Mouse (Mus musculus) hindbrain, embryonic 12.5 days (tissue): ENCODE results near the gene Nmt1. TPM values are rescaled to one million over a fixed set of nuclear protein-coding genes. Genes with fewer than 3 reads are reported as not detected.

Experiments
- ATAC-seq: fragments of 200-750 bp; cut with Nextera tagmentation; 2 replicates; pipeline ENCODE4 v1.8.0; 2017; ENCODE audit warnings: moderate TSS enrichment; ENCODE audit not compliant: low FRiP score
- H3K27ac ChIP-seq: fragments of 300-500 bp; sonication (generic); 2 replicates; pipeline ENCODE4 v1.5.1; 2016; ENCODE audit warnings: mild to moderate bottlenecking
- H3K27me3 ChIP-seq: fragments of 300-500 bp; sonication (generic); 2 replicates; pipeline ENCODE4 v1.6.1; 2016; ENCODE audit warnings: mild to moderate bottlenecking
- H3K36me3 ChIP-seq: fragments of 300-500 bp; sonication (generic); 2 replicates; pipeline ENCODE4 v1.6.1; 2016; ENCODE audit warnings: mild to moderate bottlenecking
- H3K4me1 ChIP-seq: fragments of 300-500 bp; sonication (generic); 2 replicates; pipeline ENCODE4 v1.6.1; 2016
- H3K4me2 ChIP-seq: fragments of 300-500 bp; sonication (generic); replicated peaks from 2 replicates; pipeline ENCODE4 v1.6.1; 2016; ENCODE audit warnings: mild to moderate bottlenecking
- H3K4me3 ChIP-seq: fragments of 300-500 bp; sonication (generic); 2 replicates; pipeline ENCODE4 v1.5.1; 2016; ENCODE audit warnings: mild to moderate bottlenecking
- H3K9ac ChIP-seq: fragments of 300-500 bp; sonication (generic); 2 replicates; pipeline ENCODE4 v1.6.1; 2016; ENCODE audit warnings: mild to moderate bottlenecking, moderate library complexity
- H3K9me3 ChIP-seq: fragments of 300-500 bp; sonication (generic); replicated peaks from 2 replicates; pipeline ENCODE4 v1.6.1; 2016; ENCODE audit warnings: mild to moderate bottlenecking
- WGBS: fragments of 180-500 bp; shearing (Covaris S2); methylation state at CpG from one replicate; pipeline ENCODE4 v1.1.7; 2016; 5-methylcytosine and 5-hydroxymethylcytosine counted together
- polyA plus RNA-seq: library from polyadenylated mRNA; unstranded; fragments of >200 nt; fragmentation: Nextera tagmentation; extraction: Ambion mirVana; gene quantifications from 2 replicates; pipeline ENCODE4 v1.2.1, GENCODE M21; 2016

Gene Nmt1
- polyA plus RNA-seq, 1 experiment from 2014 or later, result 40.3 TPM

DNA sequence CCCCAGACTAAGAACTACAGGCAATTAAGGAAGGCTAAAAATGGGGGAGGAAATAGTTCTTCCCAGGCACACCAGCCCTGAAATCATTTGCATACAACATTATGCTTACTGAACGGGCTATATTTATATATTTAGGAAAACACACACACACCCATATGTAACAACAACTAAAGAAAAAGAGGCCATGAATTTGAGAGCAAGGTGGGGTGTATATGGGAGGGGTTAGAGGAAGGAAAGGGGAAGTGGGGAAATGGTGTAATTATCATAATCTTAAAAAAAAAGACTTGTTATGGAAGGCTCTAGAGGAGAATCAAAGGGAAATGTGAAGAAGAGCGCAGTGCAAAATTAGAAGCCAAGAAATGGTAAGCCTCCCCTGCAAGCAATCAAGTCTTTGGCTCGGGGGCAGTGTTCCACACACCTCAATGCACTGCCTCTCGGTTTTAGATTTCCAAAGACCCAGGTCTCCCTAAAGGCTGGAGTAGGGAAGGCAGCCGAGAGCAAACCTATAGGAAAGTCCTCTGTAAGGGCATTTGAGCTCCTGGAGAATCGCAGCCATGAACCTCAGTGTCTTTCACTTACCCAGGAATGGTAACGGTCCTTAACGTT, 317 bp upstream of the Nmt1 start:
- peak overlapping the region; percentile 73 for H3K4me3 ChIP-seq
- H3K9me3 ChIP-seq, result no peaks in the 10 kb centered on the region
- H3K9ac ChIP-seq, result peak overlapping the region; percentile 64
- H3K36me3 ChIP-seq, result no peaks in the 10 kb centered on the region
- 17% methylated on average over 8 of the region's 8 CpGs for WGBS
- peak; percentile 26; the same call in 1 of the 2 replicates for ATAC-seq
- peaks cover 27% of the 10 kb centered on the region for H3K4me1 ChIP-seq
- peak overlapping the region; percentile 62 for H3K27ac ChIP-seq
- H3K27me3 ChIP-seq, result no peaks in the 10 kb centered on the region
- H3K4me2 ChIP-seq, result peak overlapping the region; percentile 69

DNA sequence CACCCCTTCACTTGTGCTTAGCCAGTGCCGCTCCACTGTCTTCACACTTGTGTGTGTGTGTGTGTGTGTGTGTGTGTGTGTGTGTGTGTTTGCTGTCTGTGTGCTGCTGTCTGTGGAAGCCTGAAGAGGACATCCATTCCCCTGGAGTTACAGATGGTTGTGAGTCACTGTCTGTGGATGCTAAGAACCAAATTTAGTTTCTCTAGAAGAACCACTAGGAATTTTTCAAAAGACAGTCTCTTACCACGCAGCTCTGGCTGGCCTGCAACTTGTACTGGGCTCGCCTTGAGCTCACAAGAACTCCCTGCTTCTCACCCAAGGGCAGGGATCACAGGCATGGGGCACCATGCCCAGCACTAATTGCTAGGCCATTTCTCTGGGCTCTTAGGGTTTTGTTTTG, 5.0 kb downstream of the Nmt1 start:
- no peak for ATAC-seq
- WGBS, result 97% methylated on average over 3 of the region's 3 CpGs

GRCm38 (mm10) chr11:103035007-103035406, 7.0 kb downstream of the Nmt1 start:
- H3K4me1 ChIP-seq, result peaks cover 6% of the 10 kb centered on the region; the same call in 1 of the 2 replicates
- H3K4me3 ChIP-seq, result no peak overlapping the region
- no peaks in the 10 kb centered on the region for H3K27me3 ChIP-seq
- no peak overlapping the region for H3K4me2 ChIP-seq
- no peak for ATAC-seq
- H3K9me3 ChIP-seq, result no peaks in the 10 kb centered on the region
- H3K36me3 ChIP-seq, result peaks cover 11% of the 10 kb centered on the region; the same call in 1 of the 2 replicates
- 88% methylated on average over 6 of the region's 6 CpGs for WGBS
- no peak overlapping the region for H3K9ac ChIP-seq
- no peak overlapping the region for H3K27ac ChIP-seq

More for the DNA sequence above, 5.0 kb downstream of the Nmt1 start:
- H3K9me3 ChIP-seq, result no peaks in the 10 kb centered on the region
- no peak overlapping the region for H3K27ac ChIP-seq
- peaks cover 16% of the 10 kb centered on the region for H3K4me1 ChIP-seq
- H3K27me3 ChIP-seq, result no peaks in the 10 kb centered on the region
- no peak overlapping the region for H3K9ac ChIP-seq
- peaks cover 2% of the 10 kb centered on the region; the same call in 1 of the 2 replicates for H3K36me3 ChIP-seq
- H3K4me2 ChIP-seq, result no peak overlapping the region
- H3K4me3 ChIP-seq, result no peak overlapping the region

GRCm38 (mm10) chr11:103036881-103037465, 9.0 kb downstream of the Nmt1 start:
- Histone ChIP-seq H3K4me2 (no peak overlapping the region), H3K27me3 (no peaks in the 10 kb centered on the region), H3K36me3 (peaks cover 11% of the 10 kb centered on the region; the same call in 1 of the 2 replicates), H3K9me3 (no peaks in the 10 kb centered on the region), H3K9ac (no peak overlapping the region), H3K27ac (no peak overlapping the region), H3K4me3 (no peak overlapping the region), H3K4me1 (no peaks in the 10 kb centered on the region)
- 88% methylated on average over 8 of the region's 8 CpGs for WGBS
- ATAC-seq, result no peak

GRCm38 (mm10) chr11:103038037-103038436, 10.0 kb downstream of the Nmt1 start:
- Histone ChIP-seq H3K4me2 (no peak overlapping the region), H3K36me3 (peaks cover 13% of the 10 kb centered on the region), H3K4me1 (no peaks in the 10 kb centered on the region), H3K9ac (no peak overlapping the region), H3K27ac (no peak overlapping the region), H3K4me3 (no peak overlapping the region), H3K27me3 (no peaks in the 10 kb centered on the region), H3K9me3 (no peaks in the 10 kb centered on the region)
- 89% methylated on average over 6 of the region's 6 CpGs for WGBS
- no peak for ATAC-seq

DNA sequence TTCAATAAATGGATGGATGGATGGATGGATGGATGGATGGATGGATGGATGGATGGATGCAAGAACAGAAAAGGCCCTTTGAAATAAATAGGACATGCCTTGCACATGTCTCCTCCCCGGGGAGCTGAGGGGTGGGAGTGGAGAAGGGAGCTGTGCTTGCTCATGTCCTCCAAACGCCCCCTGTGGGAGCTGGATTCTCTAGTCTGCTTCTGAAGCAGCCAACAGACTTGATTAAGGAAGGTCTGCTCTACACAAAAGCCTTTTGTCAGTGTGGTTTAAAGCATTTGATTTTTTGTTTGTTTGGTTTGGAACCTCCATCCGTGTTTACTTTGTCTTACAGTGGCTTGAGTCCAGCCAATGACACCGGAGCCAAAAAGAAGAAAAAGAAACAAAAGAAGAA, 14.8 kb downstream of the Nmt1 start:
- no peak for ATAC-seq
- peaks cover 53% of the 10 kb centered on the region for H3K36me3 ChIP-seq

DNA sequence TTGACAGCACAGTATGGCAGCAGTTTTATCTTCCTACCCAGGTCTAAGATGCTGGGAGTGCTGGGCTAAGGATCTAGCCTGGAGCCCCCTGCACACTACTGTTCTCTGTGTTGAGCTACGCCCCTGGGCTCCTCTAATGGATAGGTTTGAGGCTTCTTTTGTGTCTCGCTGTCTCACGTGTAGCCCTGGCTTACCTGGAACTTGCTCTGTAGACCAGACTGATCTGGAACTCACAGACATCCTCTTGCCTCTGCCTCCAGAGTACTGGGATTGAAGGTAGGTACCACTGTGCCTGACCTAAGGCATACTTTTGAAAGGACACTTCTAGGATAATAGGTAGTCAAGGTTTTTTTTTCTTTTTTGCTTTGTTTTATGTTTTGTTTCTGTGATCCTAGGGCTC, 16.0 kb downstream of the Nmt1 start:
- WGBS, result 100% methylated on average over 3 of the region's 3 CpGs
- no peaks in the 10 kb centered on the region for H3K27me3 ChIP-seq
- H3K9ac ChIP-seq, result no peak overlapping the region
- no peak overlapping the region for H3K4me3 ChIP-seq
- peaks cover 48% of the 10 kb centered on the region for H3K36me3 ChIP-seq
- no peak overlapping the region for H3K27ac ChIP-seq
- no peaks in the 10 kb centered on the region for H3K9me3 ChIP-seq
- H3K4me2 ChIP-seq, result no peak overlapping the region
- ATAC-seq, result no peak
- no peaks in the 10 kb centered on the region for H3K4me1 ChIP-seq

More for the DNA sequence above, 14.8 kb downstream of the Nmt1 start:
- Histone ChIP-seq H3K9me3 (no peaks in the 10 kb centered on the region), H3K27ac (no peak overlapping the region), H3K4me1 (no peaks in the 10 kb centered on the region), H3K4me3 (no peak overlapping the region), H3K4me2 (no peak overlapping the region), H3K9ac (no peak overlapping the region), H3K27me3 (no peaks in the 10 kb centered on the region)
- WGBS, result 83% methylated on average over 4 of the region's 4 CpGs

GRCm38 (mm10) chr11:103046286-103046685, 18.3 kb downstream of the Nmt1 start:
- 46% methylated on average over 8 of the region's 8 CpGs for WGBS
- Histone ChIP-seq H3K27me3 (no peaks in the 10 kb centered on the region), H3K36me3 (peaks cover 56% of the 10 kb centered on the region)

GRCm38 (mm10) chr11:103049611-103050010, 21.6 kb downstream of the Nmt1 start:
- no peak overlapping the region for H3K4me3 ChIP-seq
- H3K4me2 ChIP-seq, result no peak overlapping the region
- no peak overlapping the region for H3K27ac ChIP-seq
- peaks cover 67% of the 10 kb centered on the region for H3K36me3 ChIP-seq
- no peak overlapping the region for H3K9ac ChIP-seq
- no peaks in the 10 kb centered on the region for H3K4me1 ChIP-seq
- H3K9me3 ChIP-seq, result no peaks in the 10 kb centered on the region
- no peaks in the 10 kb centered on the region for H3K27me3 ChIP-seq
- 93% methylated on average over 5 of the region's 5 CpGs for WGBS
- ATAC-seq, result no peak

More at GRCm38 (mm10) chr11:103046286-103046685, 18.3 kb downstream of the Nmt1 start:
- Histone ChIP-seq H3K27ac (no peak overlapping the region), H3K4me1 (no peaks in the 10 kb centered on the region), H3K4me3 (no peak overlapping the region), H3K4me2 (no peak overlapping the region), H3K9ac (no peak overlapping the region), H3K9me3 (no peaks in the 10 kb centered on the region)
- no peak for ATAC-seq

DNA sequence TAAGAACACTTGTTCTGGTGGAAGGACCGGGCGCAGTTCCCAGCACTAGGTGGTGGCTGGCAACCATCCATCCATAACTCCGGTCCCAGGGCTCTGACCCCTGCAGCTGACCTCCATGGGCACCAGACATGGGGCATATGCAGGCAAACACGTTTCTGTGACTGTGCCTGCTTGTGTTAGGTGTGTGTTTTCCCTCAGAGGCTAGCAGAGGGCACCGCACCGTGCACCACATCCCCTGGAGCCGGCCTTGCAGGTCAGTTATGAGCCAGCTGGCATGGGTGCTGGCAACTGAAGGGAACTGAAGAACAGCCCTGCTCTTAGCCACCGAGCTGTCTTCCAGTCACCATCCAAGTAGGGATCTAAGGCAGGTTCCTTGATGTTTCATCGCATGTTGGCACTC, 22.2 kb downstream of the Nmt1 start:
- whole genome bisulfite sequencing, result 91% methylated on average over 9 of the region's 9 CpGs
- no peak for ATAC-seq
- peaks cover 64% of the 10 kb centered on the region for H3K36me3 ChIP-seq

DNA sequence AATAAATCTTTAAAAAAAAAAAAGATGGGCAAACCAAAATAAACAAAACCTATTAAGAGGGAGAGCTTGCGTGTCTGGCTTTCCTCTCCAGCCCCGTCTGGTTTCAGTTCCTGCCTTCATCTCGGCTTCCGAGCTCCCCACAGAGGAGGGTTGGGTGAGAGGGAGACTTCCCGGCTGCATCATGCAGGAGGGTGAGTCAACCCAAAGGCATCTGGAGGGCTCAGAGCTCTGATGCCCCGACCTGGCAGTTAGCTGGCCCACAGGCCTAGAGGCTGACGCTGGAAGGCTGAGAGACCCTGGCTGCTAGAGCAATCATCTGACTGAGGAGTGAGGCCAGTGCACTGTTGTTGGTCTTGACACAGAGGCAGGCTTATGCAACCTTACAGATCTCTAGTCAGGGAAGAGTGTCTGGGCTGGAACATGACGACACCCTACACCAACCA, 23.3 kb downstream of the Nmt1 start:
- no peak overlapping the region for H3K9ac ChIP-seq
- H3K27ac ChIP-seq, result no peak overlapping the region
- no peaks in the 10 kb centered on the region for H3K27me3 ChIP-seq
- 79% methylated on average over 8 of the region's 8 CpGs for WGBS
- no peak overlapping the region for H3K4me2 ChIP-seq
- H3K36me3 ChIP-seq, result peaks cover 64% of the 10 kb centered on the region
- H3K9me3 ChIP-seq, result no peaks in the 10 kb centered on the region
- ATAC-seq, result no peak
- H3K4me3 ChIP-seq, result no peak overlapping the region
- H3K4me1 ChIP-seq, result no peaks in the 10 kb centered on the region

More for the DNA sequence above, 22.2 kb downstream of the Nmt1 start:
- Histone ChIP-seq H3K4me2 (no peak overlapping the region), H3K4me1 (no peaks in the 10 kb centered on the region), H3K9ac (no peak overlapping the region), H3K4me3 (no peak overlapping the region), H3K27me3 (no peaks in the 10 kb centered on the region), H3K27ac (no peak overlapping the region), H3K9me3 (no peaks in the 10 kb centered on the region)

GRCm38 (mm10) chr11:103052078-103052477, 24.1 kb downstream of the Nmt1 start:
- no peak for ATAC-seq
- WGBS, result 92% methylated on average over 6 of the region's 6 CpGs
- Histone ChIP-seq H3K4me2 (no peak overlapping the region), H3K36me3 (peaks cover 66% of the 10 kb centered on the region), H3K4me1 (no peaks in the 10 kb centered on the region), H3K27me3 (no peaks in the 10 kb centered on the region), H3K9ac (no peak overlapping the region), H3K9me3 (no peaks in the 10 kb centered on the region), H3K4me3 (no peak overlapping the region), H3K27ac (no peak overlapping the region)
